Mouse (Mus musculus): Measurements from ENCODE around the gene Neo1.

GRCm38 (mm10) chr9:58832939-58833338 lies 203.3 kb downstream of the Neo1 start:
- TF ChIP-seq CTCF (IDR thresholded peaks at IDR 0.05; ENCODE audit: borderline replicate concordance, control insufficient read depth, extremely low read depth, insufficient read depth, low read length, poor library complexity) (no peak), POLR2A (IDR thresholded peaks at IDR 0.05; ENCODE audit: control insufficient read depth, extremely low read depth, insufficient read depth, low read length, poor library complexity) (no peak)
